Mouse (Mus musculus): ENCODE results near the gene Ptpn9. TPM values are rescaled to one million over a fixed set of nuclear protein-coding genes. Genes with fewer than 3 reads are reported as not detected.

Ptpn9 gene
- total RNA-seq, 2 experiments from 2014 or later = 10.0 to 10.7 TPM

DNA sequence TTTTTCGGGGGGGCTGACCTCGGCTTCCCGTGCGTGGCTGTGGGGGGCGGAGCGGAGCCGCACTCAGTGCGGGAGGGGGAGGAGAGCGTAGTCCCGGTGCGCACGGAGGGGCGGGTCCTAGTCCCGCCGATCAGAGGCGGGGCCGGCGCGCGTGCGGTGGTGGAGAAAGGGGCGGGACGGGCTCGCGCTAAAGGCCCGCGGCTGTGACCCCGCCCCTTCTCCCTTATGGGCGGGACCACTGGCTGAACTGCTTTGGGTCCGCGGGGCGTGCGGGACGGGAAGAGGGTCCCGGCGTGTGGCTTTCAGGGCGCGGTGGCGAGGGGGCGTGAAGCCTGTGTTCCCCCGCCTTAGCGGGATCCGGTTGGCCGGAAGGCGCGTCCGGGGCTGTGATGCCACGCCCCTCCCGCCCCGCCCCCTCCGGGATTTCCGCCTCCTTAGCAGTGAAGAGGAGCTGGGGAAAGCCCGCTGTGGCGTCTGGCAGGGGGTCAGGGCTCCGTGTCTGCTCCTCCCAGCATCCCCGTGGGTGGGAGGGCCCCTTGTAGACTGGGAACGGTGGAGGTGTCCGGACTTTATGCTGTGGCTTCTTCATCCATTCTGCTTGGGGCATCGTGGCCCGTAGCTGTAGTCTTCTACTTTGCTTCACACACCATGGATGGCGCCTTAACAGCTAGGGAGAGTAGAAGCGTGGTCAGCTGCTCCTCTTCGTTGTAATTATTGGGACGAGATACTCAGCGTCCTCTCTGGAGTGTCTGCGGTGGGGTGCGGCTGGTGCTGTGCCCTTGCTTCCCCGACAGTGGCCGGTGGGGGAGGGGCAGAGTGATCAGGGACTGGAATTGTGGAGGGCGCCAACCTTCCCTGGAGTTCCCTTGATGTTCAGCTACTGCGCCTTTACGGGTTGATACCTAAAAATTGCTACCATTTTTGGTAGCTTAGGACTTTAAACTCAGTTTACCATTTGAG lies 82.3 kb downstream of the Ptpn9 start:
- intact Hi-C loops (cut with DNase I) = loop anchor here (1.0 kb wide), 1 partner anchor 52 kb away; no protein-coding TSS in a partner anchor
- DNase-seq (ENCODE audit: low spot score) = peak; percentile 81

DNA sequence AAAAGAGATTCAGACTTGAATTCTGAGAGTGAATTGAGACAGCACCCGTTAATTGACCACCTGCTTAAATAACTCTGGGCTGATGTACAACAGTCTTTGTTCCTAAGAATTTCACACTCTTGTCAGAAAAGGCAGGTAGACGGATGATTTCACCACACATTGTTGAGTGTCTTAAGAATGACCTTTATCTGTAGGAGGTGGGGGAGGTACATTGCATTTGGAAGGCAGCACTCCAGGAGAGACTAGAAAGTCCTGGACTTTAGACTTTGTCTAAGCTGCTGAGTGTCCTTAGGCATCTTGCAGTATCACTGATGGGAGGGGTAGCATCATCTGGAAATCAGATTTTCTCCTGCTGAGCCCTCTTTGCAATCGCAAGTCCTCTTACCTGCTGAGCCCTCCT lies 87.5 kb downstream of the Ptpn9 start:
- intact Hi-C loops (cut with DNase I) = no loop called here
- DNase-seq (ENCODE audit: low spot score) = no peak

Other genes starting within 250 kb of the Ptpn9 start
- 1 to 10 TPM; 1.5 to 1.7 TPM for gene Lingo1, start 198.5 kb upstream of the Ptpn9 start, total RNA-seq (2021)
- gene Odf3l1, start 130.2 kb upstream of the Ptpn9 start, total RNA-seq (2021) = not detected
- gene Cspg4, start 129.9 kb upstream of the Ptpn9 start, total RNA-seq (2021) = 10 to 100 TPM; 15.2 to 20.4 TPM
- 10 to 100 TPM in 1 of 2 experiments, 1 to 10 TPM in 1; 8.9 to 12.5 TPM for gene Snx33, start 66.6 kb upstream of the Ptpn9 start, total RNA-seq (2021)
- gene Imp3, start 57.4 kb upstream of the Ptpn9 start, total RNA-seq (2021) = 10 to 100 TPM; 53.2 to 54.8 TPM
- gene Snupn, start 44.0 kb upstream of the Ptpn9 start, total RNA-seq (2021) = 10 to 100 TPM in 1 of 2 experiments, 1 to 10 TPM in 1; 9.9 to 10.1 TPM
- gene Sin3a, start 77.1 kb downstream of the Ptpn9 start, total RNA-seq (2021) = 10 to 100 TPM; 27.0 to 31.7 TPM
- 10 to 100 TPM; 43.7 to 46.0 TPM for gene Man2c1, start 135.8 kb downstream of the Ptpn9 start, total RNA-seq (2021)
- gene Neil1, start 153.4 kb downstream of the Ptpn9 start, total RNA-seq (2021) = 1 to 10 TPM; 5.4 to 6.0 TPM
- gene Commd4, start 163.4 kb downstream of the Ptpn9 start, total RNA-seq (2021) = 10 to 100 TPM; 26.4 to 28.8 TPM
- gene Trcg1, start 241.6 kb downstream of the Ptpn9 start, total RNA-seq (2021) = not detected

Measured in heart, postnatal 25 days (tissue).